Mouse (Mus musculus): Measurements from ENCODE around the gene Card9.
"Not testable (repeated sequence)": the region's sequence is repeated elsewhere in the genome, so short reads cannot be mapped to it uniquely, and the experiment has no call there.

The Card9 gene

DNA sequence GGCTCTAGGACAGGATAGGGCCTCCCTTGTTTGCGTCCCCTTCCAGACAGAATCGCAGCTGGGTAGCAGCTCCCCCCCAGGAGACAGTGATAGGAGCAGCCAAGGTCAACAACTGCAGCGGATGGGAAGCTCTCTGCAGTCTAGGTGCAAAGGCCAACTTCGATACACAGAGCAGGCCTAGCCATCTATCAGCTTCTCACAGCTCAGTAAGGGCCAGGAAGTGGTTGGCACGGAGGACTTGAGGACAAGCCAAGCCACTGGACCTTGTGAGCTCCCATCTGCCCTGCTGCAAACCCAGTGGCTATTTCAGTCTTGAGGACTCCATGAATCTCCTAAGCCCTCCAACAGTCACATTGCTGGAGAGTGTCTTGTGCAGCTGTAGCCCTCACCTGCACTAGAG, 38.9 kb upstream of the Card9 start:
- Histone ChIP-seq H3K4me1 (replicated peaks; ENCODE audit: low read depth, low read length) (peaks cover 15% of the 10 kb centered on the region), H3K27me3 (ENCODE audit: insufficient read depth, low read length) (no peaks in the 10 kb centered on the region), H3K9me3 (ENCODE audit: low read length) (no peaks in the 10 kb centered on the region), H3K4me3 (replicated peaks; ENCODE audit: low read length) (no peak overlapping the region), H3K36me3 (ENCODE audit: insufficient read depth, low read length) (peaks cover 79% of the 10 kb centered on the region)
- TF ChIP-seq POU5F1 (IDR thresholded peaks at IDR 0.05; ENCODE audit: borderline replicate concordance, low read length) = no peak
- no peak for TF ChIP-seq NANOG (IDR thresholded peaks at IDR 0.05; ENCODE audit: borderline replicate concordance, low read length)
- TF ChIP-seq CTCF (conservative IDR thresholded peaks at IDR 0.05; ENCODE audit: low read length) = no peak

DNA sequence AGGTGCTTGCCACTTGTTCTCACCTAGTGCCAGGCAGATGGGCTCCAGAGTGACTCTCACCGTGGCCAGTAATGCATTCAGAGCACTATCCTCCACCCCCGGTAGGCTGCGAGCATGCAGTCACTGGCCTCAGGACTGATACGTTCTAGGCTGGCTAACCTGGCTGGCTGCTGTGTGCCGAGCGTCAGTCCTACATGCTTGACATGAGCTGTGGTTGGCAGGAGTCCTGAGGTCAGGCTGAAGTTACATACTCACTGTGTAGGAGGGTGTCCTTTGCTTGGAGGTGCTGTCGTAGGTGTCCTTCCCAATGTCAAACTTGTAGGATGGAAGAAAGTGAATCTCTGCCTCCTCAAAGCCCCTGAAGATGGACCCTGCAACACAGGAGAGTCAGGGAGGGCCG, 38.3 kb upstream of the Card9 start:
- Histone ChIP-seq H3K36me3 (ENCODE audit: insufficient read depth, low read length) (peaks cover 86% of the 10 kb centered on the region), H3K27me3 (ENCODE audit: insufficient read depth, low read length) (no peaks in the 10 kb centered on the region), H3K4me3 (replicated peaks; ENCODE audit: low read length) (no peak overlapping the region), H3K4me1 (replicated peaks; ENCODE audit: low read depth, low read length) (peaks cover 15% of the 10 kb centered on the region), H3K9me3 (ENCODE audit: low read length) (no peaks in the 10 kb centered on the region)
- TF ChIP-seq CTCF (conservative IDR thresholded peaks at IDR 0.05; ENCODE audit: low read length) (no peak), NANOG (IDR thresholded peaks at IDR 0.05; ENCODE audit: borderline replicate concordance, low read length) (no peak), POU5F1 (IDR thresholded peaks at IDR 0.05; ENCODE audit: borderline replicate concordance, low read length) (no peak)

DNA sequence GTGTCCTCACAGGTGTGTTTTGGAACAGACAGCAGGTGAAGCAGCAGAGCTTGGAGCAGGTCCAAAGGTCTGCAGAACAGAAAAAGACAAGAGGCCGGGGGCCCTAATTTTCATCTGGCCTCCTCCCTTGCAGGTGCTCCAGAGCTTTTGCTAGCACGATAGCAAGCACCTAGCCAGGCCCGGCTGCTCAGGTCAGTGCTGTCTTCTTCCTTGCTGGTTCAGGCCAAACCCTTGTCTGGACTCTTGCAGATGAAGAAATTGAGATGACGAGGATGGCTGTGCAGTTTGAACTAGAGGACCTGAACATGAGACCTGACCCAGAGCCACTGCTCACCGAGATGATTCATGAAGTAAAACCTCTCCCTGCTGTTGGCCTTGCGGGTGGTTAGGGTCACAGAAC, 30.9 kb upstream of the Card9 start:
- Histone ChIP-seq H3K36me3 (ENCODE audit: insufficient read depth, low read length) (peaks cover 82% of the 10 kb centered on the region), H3K9me3 (ENCODE audit: low read length) (no peaks in the 10 kb centered on the region), H3K4me3 (replicated peaks; ENCODE audit: low read length) (no peak overlapping the region), H3K27me3 (ENCODE audit: insufficient read depth, low read length) (no peaks in the 10 kb centered on the region), H3K4me1 (replicated peaks; ENCODE audit: low read depth, low read length) (peaks cover 31% of the 10 kb centered on the region)
- no peak for TF ChIP-seq CTCF (conservative IDR thresholded peaks at IDR 0.05; ENCODE audit: low read length)
- no peak for TF ChIP-seq NANOG (IDR thresholded peaks at IDR 0.05; ENCODE audit: borderline replicate concordance, low read length)
- TF ChIP-seq POU5F1 (IDR thresholded peaks at IDR 0.05; ENCODE audit: borderline replicate concordance, low read length) = no peak

DNA sequence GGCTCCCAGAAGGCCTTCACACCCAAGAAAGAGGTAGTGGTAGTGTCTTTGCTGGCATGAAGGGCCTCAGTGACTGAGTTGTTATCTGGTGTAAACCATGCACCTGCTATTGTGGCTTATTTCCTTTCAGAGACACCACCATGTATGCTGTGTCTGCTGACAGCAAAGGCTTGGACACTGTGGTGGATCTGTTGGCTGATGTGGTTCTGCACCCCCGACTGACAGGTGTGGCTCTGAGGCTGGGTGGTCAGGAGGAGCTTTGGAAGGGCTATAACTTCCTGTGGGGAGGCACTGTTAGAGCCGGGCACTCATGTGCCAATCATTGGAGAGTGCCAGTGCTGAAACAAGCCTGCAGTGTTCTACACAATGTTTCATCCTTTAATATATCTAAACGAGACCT, 30.2 kb upstream of the Card9 start:
- Histone ChIP-seq H3K27me3 (ENCODE audit: insufficient read depth, low read length) (no peaks in the 10 kb centered on the region), H3K9me3 (ENCODE audit: low read length) (no peaks in the 10 kb centered on the region), H3K36me3 (ENCODE audit: insufficient read depth, low read length) (peaks cover 82% of the 10 kb centered on the region), H3K4me1 (replicated peaks; ENCODE audit: low read depth, low read length) (peaks cover 31% of the 10 kb centered on the region), H3K4me3 (replicated peaks; ENCODE audit: low read length) (0 out of 2 replicates have a peak overlapping the region, but pooled peaks have one; percentile 97)
- no peak for TF ChIP-seq NANOG (IDR thresholded peaks at IDR 0.05; ENCODE audit: borderline replicate concordance, low read length)

DNA sequence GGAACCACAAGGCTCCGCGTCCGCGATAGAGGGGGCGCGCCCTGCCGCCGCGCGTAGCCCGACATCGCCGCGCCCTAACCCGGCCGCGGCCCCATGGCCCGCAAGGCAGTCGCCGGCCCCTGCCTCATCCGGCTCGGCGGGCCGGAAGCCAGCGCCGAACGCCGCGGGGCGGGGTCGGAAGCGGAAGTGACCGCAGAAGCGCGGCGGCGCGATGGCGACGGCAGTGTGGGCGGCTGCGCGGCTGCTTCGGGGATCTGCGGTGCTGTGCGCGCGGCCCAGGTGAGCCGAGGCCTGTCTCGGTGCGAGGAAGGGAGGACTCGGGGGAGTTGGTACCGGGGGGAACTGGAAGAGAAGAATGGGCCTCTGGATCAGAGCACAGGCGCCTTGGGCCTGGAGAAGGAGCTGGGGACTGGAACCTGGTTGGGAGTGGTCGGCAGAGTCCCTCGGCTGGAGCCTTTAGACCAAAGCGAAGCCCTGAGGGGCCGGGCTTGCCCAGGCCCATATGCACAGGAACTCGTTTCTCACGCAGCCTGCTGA, 28.5 kb upstream of the Card9 start, which contains the start of the genes Entr1 and Pmpca:
Gene Entr1 (minus strand): TSS at position 163 of the 537 bp plus-strand sequence.
Gene Pmpca (plus strand): TSS at position 186 of the 537 bp plus-strand sequence.
- H3K27me3 ChIP-seq (ENCODE audit: insufficient read depth, low read length) = no peaks in the 10 kb centered on the region
- H3K4me1 ChIP-seq (replicated peaks; ENCODE audit: low read depth, low read length) = peaks cover 31% of the 10 kb centered on the region
- TF ChIP-seq NANOG (IDR thresholded peaks at IDR 0.05; ENCODE audit: borderline replicate concordance, low read length) = no peak
- no peak for TF ChIP-seq CTCF (conservative IDR thresholded peaks at IDR 0.05; ENCODE audit: low read length)
- TF ChIP-seq POU5F1 (IDR thresholded peaks at IDR 0.05; ENCODE audit: borderline replicate concordance, low read length) = no peak
- H3K4me3 ChIP-seq (replicated peaks; ENCODE audit: low read length) = peak within 1 kb of the TSS; percentile 97
- no peaks in the 10 kb centered on the region for H3K9me3 ChIP-seq (ENCODE audit: low read length)
- H3K36me3 ChIP-seq (ENCODE audit: insufficient read depth, low read length) = peaks cover 82% of the 10 kb centered on the region

DNA sequence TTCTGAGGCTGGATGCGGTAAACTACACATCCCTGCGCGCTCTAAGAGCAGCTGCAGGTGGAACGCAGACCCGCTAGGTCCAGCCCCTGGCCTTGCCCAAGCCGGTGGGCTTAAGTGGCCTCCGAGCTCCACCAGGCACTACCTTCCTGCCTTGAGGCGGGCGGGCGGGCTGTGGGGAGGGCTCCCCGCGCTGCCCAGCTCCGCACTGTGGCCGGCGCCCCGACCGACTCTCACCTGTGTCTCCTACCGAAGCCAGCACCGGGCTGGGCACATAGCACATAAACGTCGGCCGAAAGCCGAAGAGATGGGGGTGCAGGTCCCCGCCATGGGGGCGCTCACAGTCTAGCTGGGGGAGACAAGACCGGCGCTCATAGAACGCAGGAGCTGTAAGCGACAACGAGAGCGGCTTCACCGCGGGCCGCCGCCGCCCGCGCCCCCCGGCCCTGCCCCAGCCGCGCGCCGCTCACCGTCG, 28.0 kb upstream of the Card9 start:
- H3K36me3 ChIP-seq (ENCODE audit: insufficient read depth, low read length) = peaks cover 82% of the 10 kb centered on the region
- TF ChIP-seq POU5F1 (IDR thresholded peaks at IDR 0.05; ENCODE audit: borderline replicate concordance, low read length) = no peak
- peaks cover 31% of the 10 kb centered on the region for H3K4me1 ChIP-seq (replicated peaks; ENCODE audit: low read depth, low read length)
- H3K9me3 ChIP-seq (ENCODE audit: low read length) = no peaks in the 10 kb centered on the region
- H3K27me3 ChIP-seq (ENCODE audit: insufficient read depth, low read length) = no peaks in the 10 kb centered on the region
- peak overlapping the region; percentile 97 for H3K4me3 ChIP-seq (replicated peaks; ENCODE audit: low read length)

DNA sequence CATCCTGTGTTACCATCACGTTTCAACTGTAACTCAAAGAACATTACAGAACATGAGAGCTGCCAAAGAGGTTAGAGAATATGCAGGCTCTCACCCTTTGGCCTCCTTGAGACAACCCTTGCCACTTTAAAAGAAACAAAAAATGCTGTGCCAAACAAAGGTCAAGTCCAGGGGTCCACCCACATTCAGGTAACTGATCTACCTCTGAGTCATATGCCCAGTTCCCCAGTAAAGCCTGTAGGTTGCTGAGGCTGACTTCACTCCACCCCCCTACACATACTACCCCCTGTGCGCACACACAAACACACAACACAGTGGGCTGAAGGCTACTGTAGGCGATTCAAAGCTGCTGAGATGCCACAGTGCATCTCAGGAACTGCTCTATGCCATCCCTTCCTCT, 27.0 kb upstream of the Card9 start:
- no peak for TF ChIP-seq NANOG (IDR thresholded peaks at IDR 0.05; ENCODE audit: borderline replicate concordance, low read length)
- TF ChIP-seq CTCF (conservative IDR thresholded peaks at IDR 0.05; ENCODE audit: low read length) = no peak
- no peak for TF ChIP-seq POU5F1 (IDR thresholded peaks at IDR 0.05; ENCODE audit: borderline replicate concordance, low read length)
- H3K27me3 ChIP-seq (ENCODE audit: insufficient read depth, low read length) = no peaks in the 10 kb centered on the region
- peak overlapping the region; percentile 97 for H3K4me3 ChIP-seq (replicated peaks; ENCODE audit: low read length)
- H3K4me1 ChIP-seq (replicated peaks; ENCODE audit: low read depth, low read length) = peaks cover 31% of the 10 kb centered on the region
- peaks cover 82% of the 10 kb centered on the region for H3K36me3 ChIP-seq (ENCODE audit: insufficient read depth, low read length)
- H3K9me3 ChIP-seq (ENCODE audit: low read length) = no peaks in the 10 kb centered on the region

DNA sequence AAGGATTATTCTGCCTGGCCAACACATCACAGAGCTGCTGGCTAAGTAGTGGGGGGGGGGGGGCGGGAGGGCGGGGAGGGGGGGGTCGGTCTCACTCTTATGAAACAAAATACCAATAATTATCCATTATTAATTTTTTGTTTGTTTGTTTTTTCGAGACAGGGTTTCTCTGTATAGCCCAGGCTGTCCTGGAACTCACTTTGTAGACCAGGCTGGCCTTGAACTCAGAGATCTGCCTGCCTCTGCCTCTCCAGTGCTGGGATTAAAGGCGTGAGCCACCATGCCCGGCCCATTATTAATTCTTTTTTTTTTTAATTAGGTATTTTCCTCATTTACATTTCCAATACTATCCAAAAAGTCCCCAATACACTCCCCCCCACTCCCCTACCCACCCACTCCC, 20.2 kb upstream of the Card9 start:
- H3K9me3 ChIP-seq (ENCODE audit: low read length); H3K27me3 ChIP-seq (ENCODE audit: insufficient read depth, low read length): not testable (repeated sequence)
- H3K4me1 ChIP-seq (replicated peaks; ENCODE audit: low read depth, low read length) = peaks cover 18% of the 10 kb centered on the region
- peaks cover 74% of the 10 kb centered on the region for H3K36me3 ChIP-seq (ENCODE audit: insufficient read depth, low read length)
- H3K4me3 ChIP-seq (replicated peaks; ENCODE audit: low read length) = peak overlapping the region; percentile 99

DNA sequence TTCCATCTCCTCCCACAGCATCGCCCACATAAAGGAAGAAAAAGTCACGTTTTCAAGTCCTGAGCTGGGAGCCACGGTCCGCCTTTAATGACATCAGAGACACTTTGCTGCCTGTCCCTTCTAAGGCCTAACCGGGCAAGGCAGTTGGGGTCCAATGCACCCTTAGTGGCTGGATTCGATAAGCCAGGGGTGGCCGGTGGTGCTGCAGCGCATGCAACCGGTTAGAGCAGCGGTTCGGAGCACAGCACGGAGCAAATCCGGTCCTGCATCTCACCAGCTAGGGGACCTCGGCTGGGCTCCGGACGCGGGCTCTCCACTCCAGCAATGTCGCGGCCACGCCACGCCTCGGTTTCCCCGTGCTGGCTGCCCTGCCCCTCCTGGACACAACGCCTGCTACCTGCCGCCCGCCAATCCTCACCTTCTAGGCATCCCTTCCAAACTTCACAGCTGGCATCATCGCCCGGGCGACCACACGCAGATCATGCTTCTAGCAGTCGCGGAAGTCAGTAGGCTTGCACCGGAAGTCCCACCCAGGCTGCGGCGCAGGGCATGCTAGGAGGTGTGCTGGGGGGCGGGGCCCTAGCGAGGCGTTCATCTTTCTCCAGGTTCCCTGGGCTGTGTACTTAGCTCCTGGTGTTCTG, 19.5 kb upstream of the Card9 start, which contains the start of gene Snapc4:
Gene Snapc4 (minus strand): TSS at position 523 of the 641 bp plus-strand sequence.
- no peak for TF ChIP-seq NANOG (IDR thresholded peaks at IDR 0.05; ENCODE audit: borderline replicate concordance, low read length)
- no peak for TF ChIP-seq CTCF (conservative IDR thresholded peaks at IDR 0.05; ENCODE audit: low read length)
- no peak for TF ChIP-seq POU5F1 (IDR thresholded peaks at IDR 0.05; ENCODE audit: borderline replicate concordance, low read length)
- peaks cover 18% of the 10 kb centered on the region for H3K4me1 ChIP-seq (replicated peaks; ENCODE audit: low read depth, low read length)
- H3K36me3 ChIP-seq (ENCODE audit: insufficient read depth, low read length) = peaks cover 74% of the 10 kb centered on the region
- no peaks in the 10 kb centered on the region for H3K27me3 ChIP-seq (ENCODE audit: insufficient read depth, low read length)
- peak within 1 kb of the TSS; percentile 99 for H3K4me3 ChIP-seq (replicated peaks; ENCODE audit: low read length)
- H3K9me3 ChIP-seq (ENCODE audit: low read length) = no peaks in the 10 kb centered on the region

Measured in E14TG2a.4 (cell line).